Mouse (Mus musculus) liver, embryonic 16.5 days (tissue): Measurements from ENCODE around the gene Eepd1. TPM values are rescaled to one million over a fixed set of nuclear protein-coding genes. Genes with fewer than 3 reads are reported as not detected.
A peak's percentile ranks its signal among the peaks of the same experiment; 100 is the strongest.
"Not testable (repeated sequence)": the region's sequence is repeated elsewhere in the genome, so short reads cannot be mapped to it uniquely, and the experiment has no call there.

Experiments used
- ATAC-seq: fragments of 200-750 bp; cut with Nextera tagmentation; 2 replicates; pipeline ENCODE4 v1.8.0; 2017; ENCODE audit warnings: low read depth, mild to moderate bottlenecking, moderate number of reproducible peaks, moderate library complexity
- H3K27ac ChIP-seq: fragments of 300-500 bp; sonication (generic); 2 replicates; pipeline ENCODE4 v1.5.1; 2014; ENCODE audit warnings: mild to moderate bottlenecking, low read length
- H3K27me3 ChIP-seq: fragments of 300-500 bp; sonication (generic); 2 replicates; pipeline ENCODE4 v1.6.1; 2014; ENCODE audit warnings: low read depth, low read length, mixed read lengths; ENCODE audit not compliant: control insufficient read depth, insufficient read depth
- H3K36me3 ChIP-seq: fragments of 300-500 bp; sonication (generic); 2 replicates; pipeline ENCODE4 v1.6.1; 2014; ENCODE audit warnings: mild to moderate bottlenecking; ENCODE audit not compliant: control insufficient read depth, insufficient read depth
- H3K4me1 ChIP-seq: fragments of 300-500 bp; sonication (generic); 2 replicates; pipeline ENCODE4 v1.6.1; 2014; ENCODE audit warnings: low read depth, low read length, mixed read lengths; ENCODE audit not compliant: control insufficient read depth
- H3K4me2 ChIP-seq: fragments of 300-500 bp; sonication (generic); 2 replicates; pipeline ENCODE4 v1.6.1; 2014; ENCODE audit warnings: low read depth, low read length, mixed read lengths
- H3K4me3 ChIP-seq: fragments of 300-500 bp; sonication (generic); 2 replicates; pipeline ENCODE4 v1.5.1; 2014; ENCODE audit warnings: low read depth, mild to moderate bottlenecking, low read length
- H3K9ac ChIP-seq: fragments of 300-500 bp; sonication (generic); 2 replicates; pipeline ENCODE4 v1.6.1; 2014; ENCODE audit warnings: low read depth, low read length
- H3K9me3 ChIP-seq: fragments of 300-500 bp; sonication (generic); replicated peaks from 2 replicates; pipeline ENCODE4 v1.6.1; 2016; ENCODE audit warnings: low read length; ENCODE audit not compliant: control insufficient read depth
- WGBS: fragments of 180-500 bp; shearing (Covaris S2); extraction: QIAGEN DNeasy Blood & Tissue Kit; methylation state at CpG from one replicate; pipeline ENCODE4 v1.1.7; 2014; ENCODE audit not compliant: insufficient replicate concordance; 5-methylcytosine and 5-hydroxymethylcytosine counted together
- polyA plus RNA-seq: library from polyadenylated mRNA; unstranded; fragments of >200 nt; fragmentation: Nextera tagmentation; extraction: Ambion mirVana; gene quantifications from 2 replicates; pipeline ENCODE4 v1.2.1, GENCODE M21; 2015

The Eepd1 gene
- 6.3 and 7.0 TPM in 2 replicates for polyA plus RNA-seq

DNA sequence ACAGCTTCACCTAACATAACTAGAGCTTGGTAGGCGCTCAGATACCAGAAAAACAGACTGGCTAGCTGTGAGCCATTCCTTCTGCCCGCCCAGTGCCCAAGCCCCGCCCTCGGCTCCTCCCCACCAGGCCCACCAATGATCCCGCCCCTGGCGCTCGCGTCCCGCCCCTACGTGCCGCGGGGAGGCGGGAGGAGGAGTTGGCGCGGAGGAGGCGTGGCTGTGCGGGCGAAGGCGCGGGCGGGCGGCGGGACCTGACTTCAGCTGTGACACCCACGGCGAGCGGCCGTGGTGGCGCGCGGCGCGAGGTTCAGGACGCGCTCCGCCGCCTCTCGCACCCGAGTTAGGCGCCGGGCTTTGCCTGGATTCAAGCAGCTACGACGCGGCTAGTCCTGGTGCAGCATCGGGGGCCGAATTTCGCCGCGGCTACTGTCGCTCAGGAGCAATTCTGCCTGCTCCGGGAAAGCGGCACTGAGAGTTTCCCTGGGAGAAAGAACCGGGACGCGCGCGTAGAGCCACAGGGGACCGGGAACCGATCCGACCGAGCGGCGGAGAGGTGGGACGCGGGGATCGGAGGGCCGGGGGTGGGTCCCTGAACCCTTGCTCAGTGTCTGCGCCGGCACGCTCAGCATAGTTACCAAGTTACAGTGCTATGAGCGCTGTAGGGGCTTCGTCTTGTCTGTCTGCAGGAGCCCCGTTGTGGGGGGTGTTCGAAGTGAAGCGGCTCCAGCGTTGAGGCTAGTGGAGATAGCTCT, at the start of gene Eepd1:
TSS of gene Eepd1 (plus strand) at position 204 of the 752 bp plus-strand sequence.
- WGBS, result under 1% methylated on average over 73 of the region's 75 CpGs
- peak within 1 kb of the TSS; percentile 66 for H3K27ac ChIP-seq
- no peaks in the 10 kb centered on the region for H3K9me3 ChIP-seq
- peaks cover 2% of the 10 kb centered on the region; the same call in 1 of the 2 replicates for H3K27me3 ChIP-seq
- H3K4me2 ChIP-seq, result peak within 1 kb of the TSS; percentile 83
- H3K9ac ChIP-seq, result peak within 1 kb of the TSS; percentile 74
- H3K4me1 ChIP-seq, result peaks cover 8% of the 10 kb centered on the region
- H3K4me3 ChIP-seq, result peak within 1 kb of the TSS; percentile 68
- ATAC-seq, result peak; percentile 92
- H3K36me3 ChIP-seq, result no peaks in the 10 kb centered on the region

DNA sequence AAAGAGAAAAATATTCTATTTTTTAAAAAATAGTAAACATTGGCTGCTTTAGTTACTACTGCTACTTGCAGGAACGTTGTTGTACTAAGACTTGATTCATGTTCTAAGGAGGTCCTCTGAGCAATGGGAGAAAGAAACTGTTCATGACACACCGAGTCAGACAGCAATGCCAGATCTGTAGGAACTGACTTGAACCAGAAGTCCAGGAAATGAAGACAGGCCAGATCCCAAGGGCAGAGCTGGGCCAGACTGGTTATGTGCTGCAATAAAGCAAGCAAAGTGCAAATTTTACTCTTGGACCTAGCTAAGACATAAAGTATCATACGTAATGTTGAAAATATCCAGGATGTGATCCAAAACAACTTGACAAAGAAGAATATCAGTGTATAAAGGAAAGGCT, 42.5 kb upstream of the Eepd1 start:
- Histone ChIP-seq H3K9ac (no peak overlapping the region), H3K4me1 (no peaks in the 10 kb centered on the region), H3K27ac (no peak overlapping the region), H3K36me3 (no peaks in the 10 kb centered on the region), H3K9me3 (no peaks in the 10 kb centered on the region), H3K4me3 (no peak overlapping the region), H3K27me3 (no peaks in the 10 kb centered on the region), H3K4me2 (no peak overlapping the region)
- no peak for ATAC-seq
- WGBS, result 59% methylated on average over 3 of the region's 3 CpGs

DNA sequence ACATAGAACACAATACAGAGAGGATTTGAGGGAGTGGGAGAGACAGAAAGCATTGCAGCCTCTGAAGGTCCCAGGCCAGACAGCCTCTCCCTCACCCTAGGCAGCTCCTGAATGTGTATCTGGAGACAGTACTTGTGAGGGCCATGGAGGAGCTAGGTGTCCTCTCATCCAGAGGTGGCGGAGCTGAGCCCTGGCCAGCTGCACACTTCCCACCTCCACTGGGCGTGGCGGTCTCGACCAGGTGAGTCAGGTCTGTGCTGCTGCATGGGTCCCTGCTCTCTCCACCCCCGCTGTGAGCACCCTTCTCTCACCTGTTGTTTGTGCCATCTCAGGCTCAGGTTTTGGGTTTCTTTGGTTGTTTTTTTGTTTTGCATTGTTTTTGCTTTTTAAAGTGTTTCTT, 41.3 kb upstream of the Eepd1 start:
- not testable (repeated sequence) for ATAC-seq, H3K4me3 ChIP-seq, H3K27ac ChIP-seq, H3K4me2 ChIP-seq, H3K36me3 ChIP-seq, H3K9ac ChIP-seq, H3K4me1 ChIP-seq, H3K27me3 ChIP-seq, H3K9me3 ChIP-seq
- 77% methylated on average over 3 of the region's 5 CpGs for WGBS

- ATAC-seq, result no peak
- Histone ChIP-seq H3K9me3 (no peaks in the 10 kb centered on the region), H3K4me2 (no peak overlapping the region), H3K4me1 (no peaks in the 10 kb centered on the region), H3K27ac (no peak overlapping the region), H3K4me3 (no peak overlapping the region), H3K27me3 (no peaks in the 10 kb centered on the region), H3K36me3 (no peaks in the 10 kb centered on the region), H3K9ac (no peak overlapping the region)
Observed at GRCm38 (mm10) chr9:25442041-25442440, 39.3 kb upstream of the Eepd1 start.

DNA sequence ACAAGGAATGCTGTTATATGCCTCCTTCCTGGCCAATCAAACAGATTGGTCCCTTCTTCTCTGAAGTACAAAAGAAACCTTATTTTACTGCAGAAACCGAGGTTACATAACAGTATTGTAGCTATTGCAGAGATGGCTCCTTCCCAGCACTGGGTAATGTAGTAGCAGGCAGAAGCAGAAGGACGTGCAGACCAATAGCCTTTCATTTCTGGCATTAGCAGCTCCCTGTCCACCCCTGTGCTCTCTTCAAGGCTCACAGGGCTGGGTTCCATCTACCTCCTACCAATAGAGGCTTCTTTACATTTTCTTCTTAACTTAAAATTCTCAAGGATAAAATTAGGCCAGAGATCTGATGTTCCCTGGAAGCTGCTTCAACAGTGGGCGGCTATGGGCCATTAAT, 38.3 kb upstream of the Eepd1 start:
- no peak overlapping the region for H3K27ac ChIP-seq
- H3K4me2 ChIP-seq, result no peak overlapping the region
- no peaks in the 10 kb centered on the region for H3K4me1 ChIP-seq
- H3K9me3 ChIP-seq, result no peaks in the 10 kb centered on the region
- ATAC-seq, result no peak
- no peak overlapping the region for H3K9ac ChIP-seq
- H3K4me3 ChIP-seq, result no peak overlapping the region
- no peaks in the 10 kb centered on the region for H3K27me3 ChIP-seq
- 47% methylated on average over 3 of the region's 3 CpGs for WGBS
- H3K36me3 ChIP-seq, result no peaks in the 10 kb centered on the region

GRCm38 (mm10) chr9:25443546-25443945, 37.8 kb upstream of the Eepd1 start:
- ATAC-seq, result no peak
- Histone ChIP-seq H3K27me3 (no peaks in the 10 kb centered on the region), H3K4me3 (no peak overlapping the region), H3K4me2 (no peak overlapping the region), H3K9ac (no peak overlapping the region), H3K27ac (no peak overlapping the region), H3K36me3 (no peaks in the 10 kb centered on the region), H3K4me1 (no peaks in the 10 kb centered on the region), H3K9me3 (no peaks in the 10 kb centered on the region)

- Histone ChIP-seq H3K4me2 (no peak overlapping the region), H3K4me3 (no peak overlapping the region), H3K9ac (no peak overlapping the region), H3K4me1 (no peaks in the 10 kb centered on the region), H3K36me3 (no peaks in the 10 kb centered on the region), H3K27ac (no peak overlapping the region), H3K27me3 (no peaks in the 10 kb centered on the region), H3K9me3 (no peaks in the 10 kb centered on the region)
- ATAC-seq, result no peak
- WGBS, result 43% methylated on average over 4 of the region's 4 CpGs
Observed at GRCm38 (mm10) chr9:25450394-25450793, 31.0 kb upstream of the Eepd1 start.

- H3K4me1 ChIP-seq, result no peaks in the 10 kb centered on the region
- ATAC-seq, result no peak
- H3K27me3 ChIP-seq, result no peaks in the 10 kb centered on the region
- H3K27ac ChIP-seq, result no peak overlapping the region
- no peaks in the 10 kb centered on the region for H3K9me3 ChIP-seq
- WGBS, result 72% methylated on average over 2 of the region's 2 CpGs
- no peak overlapping the region for H3K4me3 ChIP-seq
- no peak overlapping the region for H3K9ac ChIP-seq
- no peaks in the 10 kb centered on the region for H3K36me3 ChIP-seq
- no peak overlapping the region for H3K4me2 ChIP-seq
Observed at GRCm38 (mm10) chr9:25455027-25455426, 26.3 kb upstream of the Eepd1 start.

- H3K4me2 ChIP-seq, result no peak overlapping the region
- no peak overlapping the region for H3K4me3 ChIP-seq
- no peaks in the 10 kb centered on the region for H3K9me3 ChIP-seq
- H3K4me1 ChIP-seq, result no peaks in the 10 kb centered on the region
- H3K9ac ChIP-seq, result no peak overlapping the region
- WGBS, result 43% methylated on average over 10 of the region's 10 CpGs
- no peak for ATAC-seq
- H3K27me3 ChIP-seq, result no peaks in the 10 kb centered on the region
- no peak overlapping the region for H3K27ac ChIP-seq
- H3K36me3 ChIP-seq, result no peaks in the 10 kb centered on the region
Observed at GRCm38 (mm10) chr9:25460835-25461555, 20.4 kb upstream of the Eepd1 start.
